Mouse (Mus musculus) ES-E14 (cell line): Measurements from ENCODE around the gene Rundc3a. TPM values are rescaled to one million over a fixed set of nuclear protein-coding genes. Genes with fewer than 3 reads are reported as not detected.

Experiments used
- DNase-seq: peaks from one replicate; pipeline ENCODE4 v3.0.0-alpha.2; 2013; ENCODE audit warnings: low read depth, low spot score
- H3K27ac ChIP-seq: 2 replicates; pipeline ENCODE4 v1.5.1; 2012; ENCODE audit warnings: low read depth, mild to moderate bottlenecking, low read length, moderate library complexity, mixed read lengths; ENCODE audit not compliant: poor library complexity, insufficient read depth, severe bottlenecking
- H3K36me3 ChIP-seq: 2 replicates; pipeline ENCODE4 v1.6.1; 2012; ENCODE audit warnings: mild to moderate bottlenecking, low read length, moderate library complexity, mixed read lengths; ENCODE audit not compliant: control insufficient read depth, poor library complexity, insufficient read depth, severe bottlenecking
- H3K4me1 ChIP-seq, 2 experiments: fragments of 150-350 bp in 1 of 2; sonication (generic) in 1 of 2; 2 replicates each; pipeline ENCODE4 v1.6.1; 2012; ENCODE audit warnings: low read length in 2 of 2, mild to moderate bottlenecking in 1 of 2, mixed read lengths in 1 of 2; ENCODE audit not compliant: control insufficient read depth in 2 of 2, insufficient read depth in 2 of 2, poor library complexity in 1 of 2
- H3K4me3 ChIP-seq, 2 experiments: fragments of 150-350 bp in 1 of 2; sonication (generic) in 1 of 2; 2 replicates each; pipeline ENCODE4 v1.5.1; 2012; ENCODE audit warnings: low read length in 2 of 2, low read depth in 1 of 2, mild to moderate bottlenecking in 1 of 2, mixed read lengths in 1 of 2; ENCODE audit not compliant: insufficient read depth in 1 of 2, poor library complexity in 1 of 2, severe bottlenecking in 1 of 2
- H3K9ac ChIP-seq: 2 replicates; pipeline ENCODE4 v1.6.1; 2012; ENCODE audit warnings: low read depth, mild to moderate bottlenecking, low read length, mixed read lengths; ENCODE audit not compliant: poor library complexity, insufficient read depth, severe bottlenecking
- H3K9me3 ChIP-seq: fragments of 150-350 bp; sonication (generic); 2 replicates; pipeline ENCODE4 v1.6.1; 2012; ENCODE audit warnings: low read depth, mild to moderate bottlenecking, low read length; ENCODE audit not compliant: control insufficient read depth, insufficient read depth
- CHD2 ChIP-seq: IDR thresholded peaks from 2 replicates; pipeline ENCODE4 v1.6.1; 2014; ENCODE audit warnings: mild to moderate bottlenecking, low read depth, low read length, inconsistent platforms
- HCFC1 ChIP-seq: IDR thresholded peaks from 2 replicates; pipeline ENCODE4 v1.6.1; 2012; ENCODE audit warnings: low read length, inconsistent platforms, borderline replicate concordance; ENCODE audit not compliant: insufficient read depth
- MAFK ChIP-seq: IDR thresholded peaks from 2 replicates; pipeline ENCODE4 v1.6.1; 2014; ENCODE audit warnings: mild to moderate bottlenecking, low read depth, low read length, inconsistent platforms; ENCODE audit not compliant: insufficient read depth
- ZC3H11A ChIP-seq: IDR thresholded peaks from 2 replicates; pipeline ENCODE4 v1.6.1; 2012; ENCODE audit warnings: low read depth, mild to moderate bottlenecking, inconsistent platforms, low read length, borderline replicate concordance
- ZNF384 ChIP-seq: IDR thresholded peaks from 2 replicates; pipeline ENCODE4 v1.6.1; 2012; ENCODE audit warnings: low read depth, low read length, inconsistent platforms
- in situ Hi-C, 2 experiments: fragments of 600-800 bp; cut with MboI; formaldehyde crosslinking; loops; one replicate each; pipeline ENCODE4 v1.15.1; 2025; ENCODE audit warnings: low sequenced_read_pairs in 2 of 2, inconsistent platforms in 1 of 2; ENCODE audit not compliant: unreplicated experiment in 2 of 2
- total RNA-seq: library from RNA; depleted of rRNA; stranded (reverse); fragments of 300-350 nt; gene quantifications from 2 replicates; pipeline ENCODE4 v1.2.3, GENCODE M21; 2012

Gene Rundc3a
- total RNA-seq, 1 experiment, result 6.7 TPM

DNA sequence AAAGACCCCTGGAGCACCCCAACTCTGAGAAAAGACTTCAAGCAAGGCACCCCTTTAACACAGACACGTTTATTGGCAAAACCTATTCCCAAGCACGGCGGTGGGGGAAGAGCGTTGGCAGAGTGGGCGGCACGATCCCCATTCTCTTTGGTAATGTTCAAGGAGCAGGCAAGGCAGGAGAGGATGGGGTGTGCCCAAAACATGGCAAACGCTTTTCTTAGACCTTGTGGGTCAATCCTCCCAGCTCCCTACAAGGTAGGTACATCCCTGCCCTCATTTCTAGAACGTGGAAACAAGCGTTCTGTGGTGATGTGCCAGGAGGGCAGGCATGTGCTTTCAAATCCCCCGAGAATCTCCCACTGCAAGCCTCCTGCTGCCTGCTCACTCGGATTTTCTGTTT is 44.4 kb upstream of the Rundc3a start:
- no peak for DNase-seq
- peaks cover 0 to 13% of the 10 kb centered on the region in 2 experiments; a peak in 2 of 4 replicates for H3K4me1 ChIP-seq
- TF ChIP-seq ZNF384, result no peak
- no peaks in the 10 kb centered on the region for H3K9me3 ChIP-seq
- H3K9ac ChIP-seq, result no peak overlapping the region
- H3K36me3 ChIP-seq, result no peaks in the 10 kb centered on the region
- in situ Hi-C loops, result no loop called here
- no peak overlapping the region for H3K4me3 ChIP-seq
- H3K27ac ChIP-seq, result no peak overlapping the region

DNA sequence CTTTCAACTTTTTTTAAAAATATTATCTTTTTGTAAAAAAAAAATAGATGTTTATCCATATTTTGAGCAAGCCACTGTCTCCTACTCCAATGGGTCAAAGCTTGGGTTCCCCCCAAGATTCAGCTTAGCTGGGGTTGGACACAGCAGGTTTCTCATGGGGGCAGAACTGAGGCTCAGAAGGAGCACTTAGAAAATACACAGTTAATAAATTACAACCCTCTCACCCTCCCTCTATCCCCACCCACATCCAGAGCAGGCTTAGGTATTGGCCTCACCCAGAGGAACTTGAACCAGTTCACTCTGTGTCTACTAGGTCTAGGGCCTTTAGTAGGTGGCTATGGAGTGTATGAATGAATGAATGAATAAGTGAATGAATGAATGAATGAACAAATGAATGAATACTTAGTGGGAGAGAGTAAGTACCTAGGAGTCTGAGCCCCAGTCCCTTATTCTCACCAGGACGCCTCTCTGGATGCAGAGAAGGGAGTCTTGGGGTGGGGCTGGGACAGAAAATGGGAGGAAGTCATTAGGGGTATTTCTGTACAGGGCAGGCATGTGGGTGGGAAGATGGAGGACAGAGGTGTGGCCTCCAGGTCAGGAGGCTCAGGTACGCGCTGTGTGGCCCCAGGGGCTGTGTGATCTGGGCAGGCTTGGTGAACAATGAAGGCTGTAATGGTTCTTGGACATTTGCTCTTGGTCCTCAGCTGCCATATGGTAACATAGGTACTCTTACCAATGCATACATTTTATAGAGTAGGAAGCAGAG is 43.8 kb upstream of the Rundc3a start:
- Histone ChIP-seq H3K9ac (no peak overlapping the region), H3K4me1 (peaks cover 0 to 10% of the 10 kb centered on the region in 2 experiments; a peak in 2 of 4 replicates), H3K4me3 (no peak overlapping the region), H3K36me3 (no peaks in the 10 kb centered on the region), H3K9me3 (no peaks in the 10 kb centered on the region), H3K27ac (no peak overlapping the region)
- in situ Hi-C loops, result no loop called here
- TF ChIP-seq ZNF384 (no peak), CHD2 (no peak), HCFC1 (no peak)
- no peak for DNase-seq

DNA sequence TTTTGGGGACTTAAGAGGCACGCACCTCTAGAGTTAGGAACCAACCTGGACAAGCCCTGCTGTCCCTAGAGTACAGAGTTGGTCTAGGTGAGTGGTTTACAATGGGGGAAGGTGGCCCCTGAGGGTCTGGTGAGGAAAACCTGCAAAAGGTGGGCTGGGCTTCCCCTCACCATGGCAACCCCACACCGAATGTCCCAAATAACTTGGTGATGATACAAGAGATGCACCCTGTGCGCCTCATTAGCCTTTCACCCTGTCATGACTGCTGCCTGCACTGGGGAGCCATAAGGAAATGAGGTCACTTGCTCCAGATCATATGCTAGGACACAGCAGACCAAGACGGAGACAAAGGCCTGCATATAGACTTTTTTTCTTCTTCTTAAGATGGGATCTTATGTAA is 42.8 kb upstream of the Rundc3a start:
- TF ChIP-seq HCFC1 (no peak), MAFK (no peak), ZC3H11A (no peak), ZNF384 (no peak), CHD2 (no peak)

DNA sequence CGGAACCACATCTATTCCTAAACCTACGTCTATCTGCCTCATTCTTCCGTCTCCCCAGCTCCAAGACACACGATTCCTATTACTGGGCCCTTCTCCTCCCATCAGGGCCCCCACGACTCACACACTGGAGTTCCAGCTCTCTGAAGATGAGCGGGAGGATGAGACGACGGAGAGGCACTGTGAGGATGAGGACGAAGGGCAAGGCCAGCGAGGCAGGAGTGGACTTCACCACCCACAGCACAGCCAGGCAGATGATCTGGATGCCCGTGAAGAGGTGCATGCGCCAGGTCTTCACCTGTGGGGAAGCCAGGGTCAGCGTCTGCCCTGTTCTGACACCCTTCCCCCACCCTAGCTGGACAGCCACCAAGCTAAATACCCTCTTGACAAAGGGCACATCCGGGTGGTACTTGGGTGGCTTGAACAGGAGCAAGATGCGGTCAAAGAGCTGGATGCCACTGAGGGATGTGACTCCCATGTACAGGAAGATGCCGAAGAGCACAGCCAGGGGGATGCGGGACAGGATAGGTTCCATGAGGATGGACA is 42.2 kb upstream of the Rundc3a start:
- peaks cover 0 to 10% of the 10 kb centered on the region in 2 experiments; a peak in 1 of 4 replicates for H3K4me1 ChIP-seq
- no peak overlapping the region for H3K27ac ChIP-seq
- no peaks in the 10 kb centered on the region for H3K36me3 ChIP-seq
- no peak for TF ChIP-seq CHD2
- TF ChIP-seq ZNF384, result no peak
- no peak for TF ChIP-seq HCFC1
- no peak for TF ChIP-seq ZC3H11A
- TF ChIP-seq MAFK, result no peak
- in situ Hi-C loops, result no loop called here
- no peak overlapping the region for H3K9ac ChIP-seq
- H3K9me3 ChIP-seq, result no peaks in the 10 kb centered on the region
- H3K4me3 ChIP-seq, result no peak overlapping the region
- no peak for DNase-seq

More for the DNA sequence above, 42.8 kb upstream of the Rundc3a start:
- no peak overlapping the region for H3K4me3 ChIP-seq
- H3K27ac ChIP-seq, result no peak overlapping the region
- no peak for DNase-seq
- H3K4me1 ChIP-seq, result peaks cover 0 to 10% of the 10 kb centered on the region in 2 experiments; a peak in 1 of 4 replicates
- H3K9me3 ChIP-seq, result no peaks in the 10 kb centered on the region
- in situ Hi-C loops, result no loop called here
- no peak overlapping the region for H3K9ac ChIP-seq
- no peaks in the 10 kb centered on the region for H3K36me3 ChIP-seq

DNA sequence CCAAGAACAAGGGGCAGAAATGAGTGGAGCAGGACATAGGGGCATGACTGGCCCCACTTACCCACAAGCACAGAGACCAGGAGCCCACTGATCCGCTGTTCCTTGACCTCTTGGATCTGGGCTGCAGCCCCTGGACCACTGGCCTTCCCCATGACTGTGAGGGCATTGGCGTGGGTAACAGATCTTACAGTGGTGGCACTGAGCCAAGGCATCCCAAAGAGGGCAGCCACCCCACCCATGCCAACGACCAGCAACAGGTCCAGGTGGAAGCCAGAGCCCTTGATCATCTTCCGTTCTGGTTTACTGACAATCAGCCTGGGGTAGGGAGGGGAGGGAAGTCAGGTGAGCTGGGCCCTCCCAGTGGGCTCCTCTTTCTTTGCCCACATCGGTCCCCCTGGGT is 40.8 kb upstream of the Rundc3a start:
- in situ Hi-C loops, result no loop called here
- DNase-seq, result no peak
- Histone ChIP-seq H3K36me3 (no peaks in the 10 kb centered on the region), H3K4me3 (no peak overlapping the region), H3K4me1 (peaks cover 2 to 13% of the 10 kb centered on the region in 2 experiments; a peak in 1 of 4 replicates), H3K9me3 (no peaks in the 10 kb centered on the region), H3K27ac (no peak overlapping the region), H3K9ac (no peak overlapping the region)
- no peak for TF ChIP-seq ZNF384
- no peak for TF ChIP-seq HCFC1
- no peak for TF ChIP-seq MAFK
- no peak for TF ChIP-seq CHD2
- TF ChIP-seq ZC3H11A, result no peak
